Mouse (Mus musculus): ENCODE measurements around the gene Tdrd3. TPM values are rescaled to one million over a fixed set of nuclear protein-coding genes. Genes with fewer than 3 reads are reported as not detected.

Tdrd3 gene
- polyA plus RNA-seq, 1 experiment from 2014 or later, result 62.5 TPM

- no peak for ATAC-seq (replicated peaks)
- 61% methylated on average over 12 of the region's 12 CpGs for WGBS
- Histone ChIP-seq H3K36me3 (no peaks in the 10 kb centered on the region), H3K27me3 (no peaks in the 10 kb centered on the region), H3K4me2 (replicated peaks) (no peak overlapping the region), H3K9ac (replicated peaks) (no peak overlapping the region), H3K27ac (replicated peaks) (no peak overlapping the region), H3K9me3 (no peaks in the 10 kb centered on the region), H3K4me1 (no peaks in the 10 kb centered on the region), H3K4me3 (no peak overlapping the region)
Measured at GRCm38 (mm10) chr14:87461543-87461942, 45.1 kb downstream of the Tdrd3 start.

GRCm38 (mm10) chr14:87463963-87464654, 47.7 kb downstream of the Tdrd3 start:
- H3K36me3 ChIP-seq, result no peaks in the 10 kb centered on the region
- H3K9me3 ChIP-seq, result no peaks in the 10 kb centered on the region
- H3K4me3 ChIP-seq, result no peak overlapping the region
- H3K27ac ChIP-seq (replicated peaks), result no peak overlapping the region
- peak; percentile 69; the same call in 1 of the 2 replicates for ATAC-seq (replicated peaks)
- H3K4me1 ChIP-seq, result no peaks in the 10 kb centered on the region
- no peak overlapping the region for H3K4me2 ChIP-seq (replicated peaks)
- no peak overlapping the region for H3K9ac ChIP-seq (replicated peaks)
- H3K27me3 ChIP-seq, result no peaks in the 10 kb centered on the region
- WGBS, result 14% methylated on average over 11 of the region's 11 CpGs

- no peaks in the 10 kb centered on the region for H3K4me1 ChIP-seq
- H3K4me2 ChIP-seq (replicated peaks), result no peak overlapping the region
- peak; percentile 57 for ATAC-seq (replicated peaks)
- H3K4me3 ChIP-seq, result no peak overlapping the region
- H3K27ac ChIP-seq (replicated peaks), result no peak overlapping the region
- no peaks in the 10 kb centered on the region for H3K27me3 ChIP-seq
- H3K36me3 ChIP-seq, result no peaks in the 10 kb centered on the region
- H3K9me3 ChIP-seq, result no peaks in the 10 kb centered on the region
- no peak overlapping the region for H3K9ac ChIP-seq (replicated peaks)
Measured at GRCm38 (mm10) chr14:87464655-87465054, 48.2 kb downstream of the Tdrd3 start.

- Histone ChIP-seq H3K4me1 (no peaks in the 10 kb centered on the region), H3K4me2 (replicated peaks) (no peak overlapping the region), H3K27me3 (no peaks in the 10 kb centered on the region), H3K27ac (replicated peaks) (no peak overlapping the region), H3K9me3 (no peaks in the 10 kb centered on the region), H3K36me3 (no peaks in the 10 kb centered on the region), H3K9ac (replicated peaks) (no peak overlapping the region), H3K4me3 (no peak overlapping the region)
- 0 out of 2 replicates have a peak, but pooled peaks have one; percentile 17 for ATAC-seq (replicated peaks)
- WGBS, result 82% methylated on average over 12 of the region's 12 CpGs
Measured at GRCm38 (mm10) chr14:87467586-87467985, 51.1 kb downstream of the Tdrd3 start.

- Histone ChIP-seq H3K4me1 (no peaks in the 10 kb centered on the region), H3K9ac (replicated peaks) (no peak overlapping the region), H3K4me2 (replicated peaks) (no peak overlapping the region), H3K4me3 (no peak overlapping the region), H3K27me3 (no peaks in the 10 kb centered on the region), H3K27ac (replicated peaks) (no peak overlapping the region), H3K36me3 (peaks cover 2% of the 10 kb centered on the region; the same call in 1 of the 2 replicates), H3K9me3 (no peaks in the 10 kb centered on the region)
- WGBS, result 80% methylated on average over 1 of the region's 1 CpGs
- ATAC-seq (replicated peaks), result no peak
Measured at GRCm38 (mm10) chr14:87471521-87471920, 55.1 kb downstream of the Tdrd3 start.

GRCm38 (mm10) chr14:87472782-87473181, 56.3 kb downstream of the Tdrd3 start:
- H3K36me3 ChIP-seq, result peaks cover 2% of the 10 kb centered on the region; the same call in 1 of the 2 replicates
- no peak overlapping the region for H3K4me3 ChIP-seq
- no peak for ATAC-seq (replicated peaks)
- no peaks in the 10 kb centered on the region for H3K9me3 ChIP-seq
- no peaks in the 10 kb centered on the region for H3K27me3 ChIP-seq
- no peak overlapping the region for H3K9ac ChIP-seq (replicated peaks)
- H3K4me2 ChIP-seq (replicated peaks), result no peak overlapping the region
- H3K4me1 ChIP-seq, result no peaks in the 10 kb centered on the region
- H3K27ac ChIP-seq (replicated peaks), result no peak overlapping the region
- 75% methylated on average over 2 of the region's 2 CpGs for WGBS

GRCm38 (mm10) chr14:87475721-87476359, 59.4 kb downstream of the Tdrd3 start:
- Histone ChIP-seq H3K9me3 (no peaks in the 10 kb centered on the region), H3K9ac (replicated peaks) (no peak overlapping the region), H3K4me3 (no peak overlapping the region), H3K4me2 (replicated peaks) (no peak overlapping the region), H3K27me3 (no peaks in the 10 kb centered on the region), H3K27ac (replicated peaks) (no peak overlapping the region), H3K36me3 (peaks cover 4% of the 10 kb centered on the region; the same call in 1 of the 2 replicates), H3K4me1 (no peaks in the 10 kb centered on the region)
- ATAC-seq (replicated peaks), result no peak
- WGBS, result 84% methylated on average over 10 of the region's 10 CpGs

- no peaks in the 10 kb centered on the region for H3K27me3 ChIP-seq
- H3K4me1 ChIP-seq, result no peaks in the 10 kb centered on the region
- H3K36me3 ChIP-seq, result peaks cover 9% of the 10 kb centered on the region
- no peaks in the 10 kb centered on the region for H3K9me3 ChIP-seq
- WGBS, result 72% methylated on average over 1 of the region's 3 CpGs
- H3K9ac ChIP-seq (replicated peaks), result no peak overlapping the region
- ATAC-seq (replicated peaks), result 0 out of 2 replicates have a peak, but pooled peaks have one; percentile 26
- no peak overlapping the region for H3K4me2 ChIP-seq (replicated peaks)
- no peak overlapping the region for H3K27ac ChIP-seq (replicated peaks)
- no peak overlapping the region for H3K4me3 ChIP-seq
Measured at GRCm38 (mm10) chr14:87478339-87478951, 62.0 kb downstream of the Tdrd3 start.

GRCm38 (mm10) chr14:87485888-87486287, 69.4 kb downstream of the Tdrd3 start:
- peaks cover 15% of the 10 kb centered on the region for H3K36me3 ChIP-seq
- H3K27me3 ChIP-seq, result no peaks in the 10 kb centered on the region
- no peak overlapping the region for H3K4me2 ChIP-seq (replicated peaks)
- no peak overlapping the region for H3K9ac ChIP-seq (replicated peaks)
- 83% methylated on average over 3 of the region's 3 CpGs for WGBS
- H3K4me1 ChIP-seq, result no peaks in the 10 kb centered on the region
- no peaks in the 10 kb centered on the region for H3K9me3 ChIP-seq
- H3K27ac ChIP-seq (replicated peaks), result no peak overlapping the region
- ATAC-seq (replicated peaks), result no peak
- H3K4me3 ChIP-seq, result no peak overlapping the region

GRCm38 (mm10) chr14:87497955-87498594, 81.6 kb downstream of the Tdrd3 start:
- no peak overlapping the region for H3K27ac ChIP-seq (replicated peaks)
- H3K27me3 ChIP-seq, result no peaks in the 10 kb centered on the region
- H3K36me3 ChIP-seq, result no peaks in the 10 kb centered on the region
- no peaks in the 10 kb centered on the region for H3K4me1 ChIP-seq
- no peaks in the 10 kb centered on the region for H3K9me3 ChIP-seq
- no peak overlapping the region for H3K9ac ChIP-seq (replicated peaks)
- no peak overlapping the region for H3K4me2 ChIP-seq (replicated peaks)
- ATAC-seq (replicated peaks), result no peak
- no peak overlapping the region for H3K4me3 ChIP-seq
- 97% methylated on average over 11 of the region's 11 CpGs for WGBS

- Histone ChIP-seq H3K4me2 (replicated peaks) (no peak overlapping the region), H3K36me3 (peaks cover 16% of the 10 kb centered on the region), H3K9me3 (no peaks in the 10 kb centered on the region), H3K4me3 (no peak overlapping the region), H3K4me1 (no peaks in the 10 kb centered on the region), H3K27me3 (no peaks in the 10 kb centered on the region), H3K9ac (replicated peaks) (no peak overlapping the region), H3K27ac (replicated peaks) (no peak overlapping the region)
- ATAC-seq (replicated peaks), result no peak
- 93% methylated on average over 8 of the region's 8 CpGs for WGBS
Measured at GRCm38 (mm10) chr14:87505924-87506323, 89.5 kb downstream of the Tdrd3 start.

GRCm38 (mm10) chr14:87515281-87515680, 98.8 kb downstream of the Tdrd3 start:
- ATAC-seq (replicated peaks), result no peak
- H3K4me3 ChIP-seq, result no peak overlapping the region
- H3K9me3 ChIP-seq, result no peaks in the 10 kb centered on the region
- peaks cover 5% of the 10 kb centered on the region; the same call in 1 of the 2 replicates for H3K36me3 ChIP-seq
- H3K27ac ChIP-seq (replicated peaks), result no peak overlapping the region
- H3K4me1 ChIP-seq, result no peaks in the 10 kb centered on the region
- WGBS, result 26% methylated on average over 3 of the region's 3 CpGs
- H3K9ac ChIP-seq (replicated peaks), result no peak overlapping the region
- no peaks in the 10 kb centered on the region for H3K27me3 ChIP-seq
- H3K4me2 ChIP-seq (replicated peaks), result no peak overlapping the region

Data from forebrain, embryonic 15.5 days (tissue).